Mouse (Mus musculus) liver, embryonic 14 days (tissue): Measurements from ENCODE around the gene Zscan25. TPM values are rescaled to one million over a fixed set of nuclear protein-coding genes. Genes with fewer than 3 reads are reported as not detected.

Experiments
- polyA plus RNA-seq: library from polyadenylated mRNA; depleted of rRNA; stranded (reverse); fragments of >200 nt; gene quantifications from 2 replicates; pipeline ENCODE4 v1.2.3, GENCODE M21; 2012; rRNA removed

Zscan25 gene
- 3.8 and 4.3 TPM in 2 replicates for polyA plus RNA-seq

DNA sequence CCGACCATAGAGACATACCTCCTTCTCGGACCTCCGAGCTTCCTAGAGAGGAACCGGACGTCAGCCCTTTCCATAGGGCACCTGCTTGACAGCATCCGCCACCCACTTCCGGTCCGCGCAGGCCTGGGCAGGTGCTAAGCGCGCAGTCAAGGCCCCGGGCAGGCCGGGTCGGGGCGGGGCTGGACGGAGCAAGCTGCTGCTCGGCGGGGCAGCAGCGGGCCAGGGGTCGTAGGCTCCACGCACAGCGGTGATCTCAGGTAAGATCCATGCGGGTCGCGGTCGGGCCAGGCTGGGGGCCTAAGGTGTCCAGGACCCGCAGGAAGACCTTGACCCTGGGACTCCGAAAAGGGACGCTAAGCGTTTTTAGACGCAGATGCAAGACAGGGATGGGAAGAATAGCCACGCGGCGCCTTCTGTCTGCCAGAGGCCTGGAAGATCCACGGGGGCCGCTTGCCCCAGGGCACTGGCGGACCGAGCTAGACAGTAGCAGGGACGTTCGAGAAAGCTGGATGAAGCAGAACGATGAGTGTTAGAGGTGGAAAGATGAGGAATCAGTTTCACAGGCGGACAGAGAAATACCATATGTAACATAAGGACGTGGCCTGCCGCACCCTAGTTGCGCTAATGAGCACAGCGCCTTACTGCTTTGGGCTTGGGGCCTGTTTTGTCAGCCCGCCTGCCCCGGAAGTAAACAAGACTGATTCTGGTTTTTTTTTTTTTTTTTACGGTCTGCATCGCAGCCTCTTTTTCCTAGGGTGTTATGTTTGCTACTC, at the start of gene Zscan25:
Gene Zscan25 (plus strand): TSS at position 130 of the 773 bp plus-strand sequence.

DNA sequence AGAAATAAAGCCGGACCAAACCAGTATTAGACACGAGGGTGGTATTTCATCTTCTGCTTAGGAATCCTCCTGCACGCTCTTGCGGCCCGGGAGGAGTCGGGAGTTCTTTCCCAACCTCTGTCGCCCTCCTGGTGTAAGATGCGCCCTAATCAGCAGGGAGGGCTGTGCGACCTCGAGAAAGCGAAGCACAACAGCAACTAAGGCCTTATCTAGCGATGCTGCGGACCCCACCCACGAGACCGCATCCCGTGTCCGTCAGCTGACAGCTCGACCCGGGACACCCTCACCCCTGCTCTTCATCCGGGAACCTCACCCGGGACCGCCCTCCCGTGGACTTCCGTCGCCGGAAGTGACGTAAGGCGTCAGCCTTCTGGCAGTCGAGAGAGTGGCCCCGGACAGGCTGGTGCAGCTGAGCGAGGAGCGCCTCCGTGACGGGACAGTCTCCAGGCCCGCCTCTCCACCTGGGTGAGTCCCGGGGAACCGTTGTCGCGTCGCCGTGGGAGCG, 48.9 kb upstream of the Zscan25 start, which contains the start of gene Zfp655:
Gene Zfp655 (plus strand): TSS at position 349 of the 505 bp plus-strand sequence.

Other genes starting within 250 kb of the Zscan25 start
- not detected in 2 replicates for gene Gm4871, start 247.7 kb upstream of the Zscan25 start, polyA plus RNA-seq
- gene 1700018F24Rik, start 237.5 kb upstream of the Zscan25 start, polyA plus RNA-seq = not detected in 2 replicates
- gene Arpc1a, start 196.7 kb upstream of the Zscan25 start, polyA plus RNA-seq = 40.3 and 49.6 TPM in 2 replicates
- gene Kpna7, start 196.5 kb upstream of the Zscan25 start, polyA plus RNA-seq = 0.05 and 0.09 TPM in 2 replicates
- gene Arpc1b, start 166.3 kb upstream of the Zscan25 start, polyA plus RNA-seq = 64.2 and 70.6 TPM in 2 replicates
- 51.0 and 57.0 TPM in 2 replicates for gene Pdap1, start 140.3 kb upstream of the Zscan25 start, polyA plus RNA-seq
- 86.6 and 96.6 TPM in 2 replicates for gene Bud31, start 140.1 kb upstream of the Zscan25 start, polyA plus RNA-seq
- gene Ptcd1, start 113.4 kb upstream of the Zscan25 start, polyA plus RNA-seq = 5.4 and 5.7 TPM in 2 replicates
- gene Cpsf4, start 113.3 kb upstream of the Zscan25 start, polyA plus RNA-seq = 27.1 and 29.8 TPM in 2 replicates
- 202 and 203 TPM in 2 replicates for gene Atp5j2, start 88.4 kb upstream of the Zscan25 start, polyA plus RNA-seq
- 2.5 and 2.6 TPM in 2 replicates for gene Zkscan14, start 78.6 kb upstream of the Zscan25 start, polyA plus RNA-seq
- 2.3 and 2.4 TPM in 2 replicates for gene Zkscan5, start 75.9 kb upstream of the Zscan25 start, polyA plus RNA-seq
- gene Zfp655, start 48.8 kb upstream of the Zscan25 start, polyA plus RNA-seq = 8.5 and 9.3 TPM in 2 replicates
- 0.01 and 0.03 TPM in 2 replicates for gene Cyp3a57, start 64.8 kb downstream of the Zscan25 start, polyA plus RNA-seq
- gene Cyp3a16, start 189.2 kb downstream of the Zscan25 start, polyA plus RNA-seq = 4.8 and 5.1 TPM in 2 replicates